Mouse (Mus musculus) 3T3-L1 (cell line): ENCODE measurements around the gene Cdc37l1.
"Not testable (repeated sequence)": the region's sequence is repeated elsewhere in the genome, so short reads cannot be mapped to it uniquely, and the experiment has no call there.

ENCODE experiments used
- DNase-seq: peaks from one replicate; pipeline ENCODE4 v3.0.0-alpha.2; 2015; ENCODE audit warnings: low read depth, low spot score

Gene Cdc37l1

DNA sequence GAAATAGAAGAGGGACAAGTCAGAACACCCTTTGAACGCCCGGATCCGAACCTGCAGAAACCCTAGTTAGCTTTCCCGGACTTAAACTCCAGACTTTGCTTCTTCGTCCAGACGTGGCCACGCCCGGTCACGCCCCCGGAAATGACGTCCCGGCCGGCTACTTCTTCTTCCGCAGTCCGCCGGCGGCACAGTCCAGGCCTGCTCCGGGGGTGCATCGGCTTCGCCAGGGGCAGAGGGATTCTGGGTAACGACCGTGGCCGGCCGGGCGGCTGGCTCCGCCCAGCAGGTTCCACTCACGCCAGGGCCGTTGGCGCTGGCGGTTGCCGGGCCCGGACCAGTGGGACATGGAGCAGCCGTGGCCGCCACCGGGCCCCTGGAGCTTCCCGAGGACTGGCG, at the start of gene Cdc37l1:
Cdc37l1 (plus strand) TSS at position 159 of the 396 bp plus-strand sequence.
- peak; percentile 97 for DNase-seq

DNA sequence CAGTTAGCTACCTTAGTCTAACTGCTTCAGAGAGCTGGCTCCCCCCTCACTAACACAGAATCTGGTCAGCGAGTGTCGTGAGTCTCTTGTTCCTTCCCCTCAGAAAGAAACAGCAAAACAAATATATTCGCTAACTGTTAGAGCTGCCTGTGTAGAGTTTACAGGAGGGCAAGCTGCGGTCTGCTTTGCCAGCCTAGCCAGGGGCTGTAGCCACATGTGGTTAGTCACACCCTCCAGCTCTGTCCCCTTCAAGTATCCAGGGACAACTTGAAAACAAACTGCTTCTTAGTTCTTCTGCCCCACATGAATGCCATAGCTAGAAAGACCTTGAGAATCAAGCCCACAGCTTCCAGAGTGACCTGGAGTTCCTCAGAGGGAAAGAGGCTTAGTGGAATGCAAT, 48.9 kb upstream of the Cdc37l1 start:
- DNase-seq, result no peak

DNA sequence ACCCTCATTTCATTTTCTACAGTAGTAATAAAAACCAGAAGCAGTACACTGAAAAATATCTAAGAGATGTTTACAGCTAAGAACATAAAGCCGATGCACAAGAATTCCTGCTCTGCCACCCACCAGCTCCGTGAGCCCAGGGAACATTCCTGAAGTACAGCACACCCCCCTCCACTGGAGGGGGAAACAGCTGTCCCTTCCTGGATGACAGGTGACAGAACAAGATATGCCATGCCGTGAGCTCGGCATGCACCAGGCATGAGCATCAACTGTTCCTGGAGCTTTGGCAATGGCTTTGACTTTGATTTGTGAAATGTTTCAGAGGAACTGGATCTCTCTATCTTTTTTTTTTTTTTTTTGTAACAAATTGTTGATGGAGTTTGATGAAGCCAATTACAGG, 43.4 kb upstream of the Cdc37l1 start:
- DNase-seq, result no peak

DNA sequence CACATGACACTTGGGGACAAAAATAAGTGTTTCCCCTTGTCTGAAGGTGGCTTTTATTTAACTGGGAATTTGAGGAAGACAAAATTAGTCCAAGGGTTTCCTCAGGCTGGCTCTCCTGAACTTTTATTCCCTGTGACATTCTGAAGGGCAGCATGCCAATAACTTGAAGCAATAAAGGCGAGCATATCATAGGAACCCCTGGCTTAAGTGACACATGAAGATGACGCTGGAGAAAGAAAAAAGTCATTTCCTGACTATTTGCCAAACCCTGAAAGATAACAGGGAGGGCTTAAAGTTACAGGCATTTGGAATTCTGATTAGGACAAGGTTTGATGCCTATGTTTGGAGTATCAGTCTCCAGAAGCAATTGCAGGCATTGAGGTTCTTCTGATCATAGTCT, 42.8 kb upstream of the Cdc37l1 start:
- DNase-seq, result no peak

DNA sequence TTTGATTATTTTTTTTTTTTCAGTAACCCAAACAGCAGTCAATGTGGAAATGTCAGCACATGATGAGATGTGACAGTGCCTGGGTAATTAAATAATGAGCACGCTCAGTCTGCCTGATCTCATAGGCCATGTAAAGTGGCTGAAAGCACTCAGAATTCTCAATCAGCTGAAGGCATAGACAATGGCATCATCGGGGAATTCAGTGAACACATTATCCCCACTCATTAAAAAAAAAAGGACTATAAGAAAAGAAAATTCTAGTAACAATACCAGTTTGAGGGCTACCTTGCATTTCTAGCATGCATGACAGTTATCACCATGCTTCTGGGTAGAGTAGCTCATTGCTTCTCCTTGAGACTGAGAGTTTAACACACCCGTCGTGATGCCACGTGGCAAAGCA, 38.9 kb upstream of the Cdc37l1 start:
- no peak for DNase-seq

DNA sequence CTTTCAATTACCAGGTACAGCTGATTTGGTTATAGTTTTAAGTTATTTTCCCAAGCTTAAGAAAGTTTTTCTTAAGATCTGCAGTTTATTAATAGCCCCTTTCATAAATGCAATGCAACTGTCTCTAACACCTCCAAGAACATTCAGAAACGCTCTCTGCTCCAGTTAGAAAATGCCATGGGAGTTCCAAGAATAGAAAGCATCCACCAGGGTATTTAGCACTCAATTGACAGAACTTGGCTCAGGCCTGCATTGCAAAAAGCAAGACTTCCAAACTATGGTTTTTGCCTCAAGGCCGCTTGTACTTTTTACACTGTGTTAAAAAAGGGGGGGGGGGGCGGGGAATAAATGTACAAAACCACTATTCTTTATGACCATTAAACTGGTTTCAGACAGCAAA, 27.0 kb upstream of the Cdc37l1 start:
- peak; percentile 25 for DNase-seq

DNA sequence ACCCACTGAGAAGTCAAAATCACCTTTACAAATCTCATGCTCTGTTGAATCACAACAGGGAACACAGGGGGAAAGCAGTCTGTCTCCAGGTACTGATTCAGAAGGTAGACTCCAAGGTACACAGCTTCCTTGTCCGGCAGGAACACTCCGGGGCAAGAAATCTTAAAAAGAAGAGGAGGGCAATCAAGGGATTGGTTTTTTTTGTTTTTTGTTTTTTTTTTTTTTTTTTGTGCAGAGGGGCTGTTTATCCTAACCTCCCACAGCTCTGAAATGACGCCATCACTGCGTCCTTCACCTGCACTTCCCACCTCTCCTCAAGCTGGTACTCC, 26.7 kb upstream of the Cdc37l1 start:
- DNase-seq, result no peak

DNA sequence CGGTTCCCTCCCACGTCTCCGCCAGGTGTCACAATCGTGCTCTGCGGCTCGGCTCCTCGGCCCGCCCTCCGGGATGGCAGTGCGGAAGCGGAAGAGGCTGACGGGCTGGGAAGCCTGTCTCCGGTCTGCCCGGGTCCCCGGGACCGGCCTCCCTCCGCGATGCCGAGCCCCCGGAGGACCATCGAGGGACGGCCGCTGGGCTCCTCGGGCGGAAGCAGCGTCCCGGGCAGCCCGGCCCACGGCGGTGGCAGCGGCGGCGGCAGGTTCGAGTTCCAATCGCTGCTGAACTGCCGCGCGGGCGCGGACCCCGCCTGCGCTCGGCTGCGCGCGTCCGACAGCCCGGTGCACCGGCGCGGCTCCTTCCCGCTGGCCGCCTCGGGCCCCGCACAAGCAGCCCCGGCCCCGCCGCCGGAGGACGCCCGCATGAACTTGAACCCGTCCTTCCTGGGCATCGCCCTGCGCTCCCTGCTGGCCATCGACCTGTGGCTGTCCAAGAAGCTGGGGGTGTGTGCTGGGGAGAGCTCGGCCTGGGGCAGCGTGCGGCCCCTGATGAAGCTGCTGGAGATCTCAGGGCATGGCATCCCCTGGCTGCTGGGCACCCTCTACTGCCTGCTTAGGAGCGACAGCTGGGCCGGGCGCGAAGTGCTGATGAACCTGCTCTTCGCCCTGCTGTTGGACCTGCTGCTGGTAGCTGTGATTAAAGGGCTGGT, 26.2 kb upstream of the Cdc37l1 start, which contains the start of gene Plpp6:
Plpp6 (plus strand) TSS at position 112 of the 710 bp plus-strand sequence.
- peak; percentile 73 for DNase-seq

DNA sequence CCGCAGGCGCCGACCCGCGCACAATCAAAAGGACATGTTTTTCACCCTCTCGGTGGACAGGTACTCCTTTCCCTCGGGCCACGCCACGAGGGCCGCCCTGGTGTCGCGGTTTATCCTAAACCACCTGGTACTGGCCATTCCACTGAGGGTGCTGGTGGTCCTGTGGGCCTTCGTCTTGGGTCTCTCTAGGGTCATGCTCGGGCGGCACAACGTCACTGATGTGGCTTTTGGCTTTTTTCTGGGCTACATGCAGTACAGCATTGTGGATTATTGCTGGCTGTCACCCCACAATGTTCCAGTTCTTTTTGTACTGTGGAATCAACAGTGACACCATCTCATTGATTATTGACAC, 25.6 kb upstream of the Cdc37l1 start:
- no peak for DNase-seq

DNA sequence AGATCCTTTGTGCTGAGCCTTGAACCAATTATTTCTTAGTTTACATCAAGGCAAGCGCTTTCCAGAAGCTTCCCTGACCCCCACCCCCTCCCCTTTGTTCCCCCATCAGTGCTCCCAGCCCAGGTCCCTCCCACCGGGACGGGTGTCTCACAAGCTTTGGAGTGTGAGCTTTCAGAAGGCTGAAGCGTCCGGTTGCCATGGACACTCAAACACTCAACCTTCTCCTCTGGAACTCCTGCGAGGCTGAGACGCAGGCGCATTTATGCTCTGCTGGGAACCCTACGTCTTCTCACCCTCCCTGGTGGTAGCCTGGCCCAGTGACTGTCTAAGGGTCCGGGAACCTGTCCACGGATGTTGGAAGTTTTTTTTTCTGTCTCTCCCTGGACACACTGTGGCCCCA, 22.5 kb upstream of the Cdc37l1 start, which contains the start of gene 4430402I18Rik:
4430402I18Rik (minus strand) TSS at position 149 of the 400 bp plus-strand sequence.
- no peak for DNase-seq

DNA sequence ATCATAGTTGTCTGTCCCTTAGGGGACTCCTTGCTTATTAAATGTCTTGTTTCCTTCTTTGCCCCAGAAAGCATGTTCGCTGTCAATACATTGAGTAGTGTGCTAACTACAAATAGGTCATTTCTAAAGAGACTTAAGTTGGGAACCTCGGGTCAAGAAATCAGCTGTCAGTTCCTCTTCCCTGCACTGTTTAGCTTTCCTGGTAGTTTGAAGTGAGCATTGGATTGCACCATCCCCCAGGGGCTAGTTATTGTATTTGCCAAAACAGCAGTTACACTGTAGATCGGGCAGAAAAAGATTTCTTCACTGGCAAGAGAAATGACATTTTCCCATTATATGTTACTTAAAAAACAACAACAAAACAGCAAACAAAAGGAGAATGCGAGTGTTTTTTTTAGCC, 22.0 kb upstream of the Cdc37l1 start:
- DNase-seq, result no peak

DNA sequence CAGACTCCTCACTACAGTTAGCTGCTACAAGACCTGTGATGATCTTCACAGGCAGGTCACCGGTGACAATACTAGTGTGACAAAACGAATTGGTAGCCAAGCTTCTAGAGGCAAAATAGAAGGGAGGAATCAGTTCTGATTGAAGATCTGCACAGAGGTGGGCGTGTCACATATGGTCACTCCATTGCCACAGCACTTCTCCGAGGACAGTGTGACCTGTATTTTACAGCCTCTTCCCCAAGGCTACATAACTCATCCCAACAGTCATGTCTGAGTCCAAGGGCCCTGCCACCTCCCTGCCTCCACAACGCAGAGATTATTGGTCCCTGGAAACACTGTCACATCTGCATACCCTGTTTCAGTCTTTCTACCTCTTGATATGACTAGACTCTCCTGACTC, 20.9 kb upstream of the Cdc37l1 start:
- no peak for DNase-seq

DNA sequence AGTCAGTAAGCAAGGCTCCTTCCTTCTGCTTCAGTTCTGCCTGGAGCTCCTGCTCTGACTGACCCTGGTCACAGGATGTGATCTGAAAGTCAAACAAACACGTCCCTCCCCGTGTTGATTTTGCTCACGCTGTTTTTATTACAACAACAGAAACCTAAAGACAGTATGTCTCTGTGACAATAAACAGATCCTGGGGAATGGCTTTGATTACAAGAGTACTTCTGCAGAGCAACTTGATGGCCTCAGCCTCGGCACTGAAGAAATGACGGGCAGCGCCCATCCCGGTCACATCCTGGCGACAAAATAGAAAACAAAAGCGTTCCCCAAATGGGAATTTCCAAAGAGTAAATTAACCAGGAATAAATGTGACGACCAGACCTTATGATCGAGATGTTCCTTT, 19.9 kb upstream of the Cdc37l1 start:
- DNase-seq, result no peak

DNA sequence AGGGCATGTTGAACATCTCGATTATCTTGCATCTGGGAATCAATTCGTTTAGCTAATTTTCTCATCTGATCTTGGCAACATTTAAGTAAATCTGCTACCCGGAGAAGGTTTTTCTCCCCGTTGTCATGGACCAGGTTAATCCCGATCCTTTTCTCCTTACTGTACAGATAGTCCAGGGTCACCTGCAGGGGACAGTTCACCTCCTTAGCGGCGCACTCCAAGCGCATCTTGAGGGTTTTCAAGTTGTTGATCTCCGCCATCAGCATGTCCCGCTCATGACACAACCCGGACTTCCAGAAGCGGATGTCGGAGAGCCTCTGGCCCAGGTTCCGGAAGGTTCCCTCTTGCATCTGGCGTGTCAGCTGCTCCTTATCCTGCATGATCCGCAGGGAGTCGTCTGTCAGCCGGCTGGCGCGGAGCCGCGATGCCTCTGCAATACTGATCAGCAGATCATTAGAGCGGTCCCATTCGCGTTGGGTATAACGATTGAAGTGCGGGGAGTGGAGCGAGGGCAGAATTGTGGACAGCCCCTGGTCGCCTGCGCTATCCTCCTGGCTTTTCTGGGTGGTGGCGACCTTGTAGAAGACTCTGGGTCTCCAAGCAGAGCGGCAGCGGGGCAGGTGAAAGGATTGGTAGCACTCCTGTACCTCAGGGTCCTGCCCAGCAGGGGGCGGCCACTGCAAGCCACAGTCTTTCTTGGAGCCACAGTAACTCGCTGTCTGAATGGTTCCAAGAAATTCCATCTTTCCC, 15.1 kb upstream of the Cdc37l1 start:
- peak; percentile 70 for DNase-seq

DNA sequence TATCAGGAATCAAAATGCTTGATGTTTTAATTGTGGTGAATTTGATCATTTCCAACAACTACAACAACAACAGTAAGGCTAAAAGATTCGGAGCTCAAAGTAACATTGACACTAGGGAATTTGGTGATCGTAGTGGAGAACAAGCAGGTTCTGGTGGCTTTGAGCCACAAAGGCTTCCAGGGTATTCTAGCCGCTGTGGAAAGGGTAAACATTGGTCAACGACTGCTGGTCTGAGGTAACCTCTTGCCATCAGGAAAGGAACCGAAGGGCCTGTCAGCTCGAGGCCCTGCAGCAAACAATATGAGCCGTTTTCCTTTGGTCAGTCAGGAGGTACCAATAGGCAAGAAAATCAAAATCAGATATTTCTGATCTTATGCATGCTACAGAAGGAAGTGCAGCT, 7.5 kb upstream of the Cdc37l1 start:
- DNase-seq, result no peak

DNA sequence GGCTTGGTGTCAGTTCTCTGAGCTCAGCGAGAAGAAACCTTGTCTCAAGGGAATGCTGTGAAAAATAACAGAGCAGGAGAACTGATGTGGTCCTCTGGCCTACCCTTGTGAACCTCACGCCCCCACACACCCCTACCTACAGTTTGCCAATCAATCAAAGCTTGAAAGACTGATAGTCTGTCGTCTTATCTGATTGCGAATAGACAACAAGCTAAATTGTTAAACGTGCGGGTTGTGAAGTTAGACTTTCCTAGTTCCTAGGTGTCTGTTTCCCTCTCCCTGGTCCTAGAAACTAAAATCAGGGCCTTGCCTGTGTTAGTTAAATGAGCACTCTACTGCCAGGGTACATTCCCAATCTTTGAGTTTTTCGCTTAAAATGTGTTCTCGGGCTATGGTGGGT, 637 bp upstream of the Cdc37l1 start:
- DNase-seq, result peak; percentile 30

DNA sequence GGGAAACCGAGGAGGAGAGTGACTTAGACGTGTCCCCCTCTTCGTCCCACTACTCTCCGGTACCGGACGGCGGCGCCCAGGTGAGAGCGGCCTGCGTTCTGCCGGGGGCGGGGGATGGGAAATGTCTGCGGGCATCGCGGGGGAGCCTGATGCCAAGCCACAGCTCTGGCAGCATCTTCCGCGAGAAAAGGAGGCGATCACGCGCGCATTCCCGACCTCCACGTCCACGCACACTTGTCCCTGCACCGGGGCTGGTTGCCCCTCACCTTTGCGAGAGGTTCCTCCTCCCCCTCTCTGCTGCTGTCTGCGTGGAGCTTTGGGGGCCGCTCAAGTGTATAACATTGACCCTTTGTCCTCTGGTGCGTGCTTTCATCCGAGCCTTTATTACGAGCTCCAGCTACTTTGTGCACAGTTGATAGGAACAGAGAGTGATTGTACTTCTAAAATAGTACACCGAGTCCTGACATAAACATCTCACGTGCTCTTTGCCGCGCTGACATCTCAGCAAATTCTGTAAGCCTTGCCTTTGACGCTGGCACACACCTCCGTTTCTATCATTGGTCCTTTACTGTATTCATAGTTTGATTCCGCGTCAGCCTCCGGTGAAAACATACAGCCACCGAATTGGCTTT, 554 bp downstream of the Cdc37l1 start:
- DNase-seq, result peak; percentile 66

DNA sequence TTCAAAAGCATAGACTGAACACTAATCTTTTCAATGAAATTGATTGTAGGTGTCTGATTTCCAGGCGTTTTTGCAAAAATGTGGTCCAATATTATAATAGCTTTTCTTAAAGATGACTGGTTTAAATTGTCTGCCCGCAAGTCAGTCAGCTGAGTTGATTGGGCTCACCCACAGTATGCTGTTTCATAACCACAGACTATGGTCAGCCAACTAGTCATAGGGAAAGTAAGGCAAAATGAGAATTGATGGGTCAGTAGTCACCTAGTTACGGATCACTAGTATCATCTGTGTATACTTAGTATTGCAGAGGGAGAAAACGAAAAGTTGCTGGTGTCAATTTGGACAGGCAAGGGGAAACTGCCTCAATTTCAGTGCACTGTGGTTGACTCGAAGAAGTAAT, 1.2 kb downstream of the Cdc37l1 start:
- DNase-seq, result peak; percentile 45

DNA sequence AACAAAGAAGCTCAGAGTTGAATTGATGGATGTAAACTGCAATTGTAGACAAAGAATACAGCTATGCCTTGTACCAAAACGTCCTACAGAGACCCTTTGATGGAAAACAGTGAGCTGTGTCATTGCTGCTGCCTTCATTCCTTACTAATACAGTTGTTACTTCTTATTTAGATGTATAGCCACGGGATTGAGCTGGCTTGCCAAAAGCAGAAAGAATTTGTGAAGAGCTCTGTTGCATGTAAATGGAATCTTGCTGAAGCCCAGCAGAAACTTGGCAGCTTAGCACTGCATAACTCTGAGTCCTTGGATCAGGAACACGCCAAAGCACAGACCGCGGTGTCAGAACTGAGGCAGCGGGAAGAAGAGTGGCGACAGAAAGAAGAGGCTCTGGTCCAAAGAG, 4.7 kb downstream of the Cdc37l1 start:
- no peak for DNase-seq

DNA sequence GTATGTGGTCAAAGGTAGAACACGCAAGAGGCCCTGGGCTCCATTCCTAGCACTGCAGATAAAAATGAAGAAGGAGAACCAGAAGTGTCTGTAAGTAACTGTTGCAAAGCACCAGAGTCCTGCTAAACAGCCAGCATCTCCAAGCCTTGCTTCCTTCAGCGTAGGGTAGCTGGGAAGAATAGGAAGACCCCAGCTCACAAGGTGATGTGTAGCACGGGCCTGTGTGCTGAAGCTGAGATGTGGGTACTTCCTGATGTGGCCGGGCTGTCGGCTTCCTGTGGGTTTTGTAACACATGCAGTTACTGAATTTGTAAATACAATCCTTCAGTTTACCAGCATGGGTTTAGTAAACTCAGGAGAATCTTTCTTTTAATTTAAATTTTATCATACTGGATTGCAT, 5.2 kb downstream of the Cdc37l1 start:
- DNase-seq, result no peak

DNA sequence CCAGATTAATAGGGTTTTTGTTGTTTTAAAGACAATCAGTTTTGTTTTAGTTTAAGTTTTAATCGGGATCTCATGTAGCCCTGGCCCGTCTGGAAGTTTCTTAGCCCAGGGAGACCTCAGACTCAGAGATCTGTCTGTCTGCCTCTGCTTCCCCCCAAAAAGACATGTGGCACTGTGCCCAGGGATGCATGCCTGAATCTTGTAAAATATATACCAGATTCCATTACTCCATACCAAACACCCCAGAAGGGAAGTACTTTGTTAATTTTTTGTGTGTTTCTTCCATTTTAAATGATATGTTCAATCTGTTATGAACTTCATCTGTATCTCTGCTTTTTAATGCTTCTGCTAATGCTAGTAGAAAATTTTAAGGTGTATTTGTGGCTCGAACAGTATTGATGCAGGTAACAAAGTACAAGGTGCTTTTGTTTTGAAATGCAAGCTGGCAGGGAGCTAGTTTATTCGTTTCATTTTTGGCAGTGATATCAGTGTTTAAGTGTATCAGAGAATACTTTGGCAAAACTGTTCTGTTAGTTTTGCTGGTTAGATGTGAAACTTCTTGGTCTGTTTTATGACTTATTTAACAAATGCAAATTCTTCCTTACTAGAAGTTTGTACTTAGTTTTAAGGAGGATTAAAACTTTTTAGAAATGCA, 8.0 kb downstream of the Cdc37l1 start:
- DNase-seq, result no peak

DNA sequence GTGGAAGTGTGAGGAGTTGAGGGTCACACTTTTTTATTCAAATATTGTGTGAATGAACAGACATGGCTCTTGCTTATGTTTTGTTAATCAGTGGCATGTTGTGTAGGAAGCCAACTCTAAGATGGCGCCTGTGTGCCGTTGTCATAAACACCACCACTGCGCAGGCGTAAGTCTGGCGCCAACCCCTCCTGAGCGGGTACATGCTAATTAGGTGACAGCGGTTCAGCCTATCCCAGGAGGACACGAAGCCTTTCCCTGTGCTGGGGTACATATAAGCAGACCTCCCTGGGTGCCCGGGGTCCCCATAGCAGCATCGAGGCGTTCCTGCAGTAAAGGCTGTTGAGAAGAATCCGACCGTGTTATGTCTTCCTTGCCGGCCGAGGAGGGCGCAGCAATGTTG, 10.2 kb downstream of the Cdc37l1 start:
- DNase-seq, result not testable (repeated sequence)
